Mouse (Mus musculus) limb, embryonic 12.5 days (tissue): ENCODE data around the gene Dcakd. TPM values are rescaled to one million over a fixed set of nuclear protein-coding genes. Genes with fewer than 3 reads are reported as not detected.

Experiments used
- ATAC-seq: fragments of 200-750 bp; cut with Nextera tagmentation; 2 replicates; pipeline ENCODE4 v1.8.0; 2017; ENCODE audit warnings: low read depth, moderate TSS enrichment; ENCODE audit not compliant: insufficient number of reproducible peaks, insufficient read depth, low FRiP score, low TSS enrichment
- H3K27ac ChIP-seq: fragments of 300-500 bp; sonication (generic); 2 replicates; pipeline ENCODE4 v1.5.1; 2016; ENCODE audit warnings: mild to moderate bottlenecking, moderate library complexity
- H3K27me3 ChIP-seq: fragments of 300-500 bp; sonication (generic); 2 replicates; pipeline ENCODE4 v1.6.1; 2016; ENCODE audit warnings: mild to moderate bottlenecking, moderate library complexity
- H3K36me3 ChIP-seq: fragments of 300-500 bp; sonication (generic); 2 replicates; pipeline ENCODE4 v1.6.1; 2016; ENCODE audit warnings: mild to moderate bottlenecking, moderate library complexity
- H3K4me1 ChIP-seq: fragments of 300-500 bp; sonication (generic); replicated peaks from 2 replicates; pipeline ENCODE4 v1.6.1; 2016
- H3K4me2 ChIP-seq: fragments of 300-500 bp; sonication (generic); 2 replicates; pipeline ENCODE4 v1.6.1; 2016; ENCODE audit warnings: mild to moderate bottlenecking, moderate library complexity
- H3K4me3 ChIP-seq: fragments of 300-500 bp; sonication (generic); replicated peaks from 2 replicates; pipeline ENCODE4 v1.5.1; 2016; ENCODE audit warnings: mild to moderate bottlenecking
- H3K9ac ChIP-seq: fragments of 300-500 bp; sonication (generic); replicated peaks from 2 replicates; pipeline ENCODE4 v1.6.1; 2016; ENCODE audit warnings: mild to moderate bottlenecking, moderate library complexity
- H3K9me3 ChIP-seq: fragments of 300-500 bp; sonication (generic); 2 replicates; pipeline ENCODE4 v1.6.1; 2016; ENCODE audit warnings: mild to moderate bottlenecking, moderate library complexity
- WGBS: fragments of 180-500 bp; shearing (Covaris S2); methylation state at CpG from one replicate; pipeline ENCODE4 v1.1.7; 2016; 5-methylcytosine and 5-hydroxymethylcytosine counted together
- polyA plus RNA-seq: library from polyadenylated mRNA; unstranded; fragments of >200 nt; fragmentation: Nextera tagmentation; extraction: Ambion mirVana; gene quantifications from 2 replicates; pipeline ENCODE4 v1.2.1, GENCODE M21; 2016

The Dcakd gene
- polyA plus RNA-seq, 1 experiment from 2014 or later, result 167 TPM

- Histone ChIP-seq H3K4me1 (no peaks in the 10 kb centered on the region), H3K4me2 (no peak overlapping the region), H3K4me3 (no peak overlapping the region), H3K9me3 (no peaks in the 10 kb centered on the region), H3K36me3 (peaks cover 58% of the 10 kb centered on the region), H3K27me3 (no peaks in the 10 kb centered on the region), H3K27ac (no peak overlapping the region), H3K9ac (no peak overlapping the region)
- whole genome bisulfite sequencing, result 99% methylated on average over 3 of the region's 3 CpGs
- no peak for ATAC-seq
Measured at GRCm38 (mm10) chr11:103043982-103044381, 15.8 kb upstream of the Dcakd start.

- Histone ChIP-seq H3K36me3 (peaks cover 70% of the 10 kb centered on the region), H3K9ac (no peak overlapping the region), H3K27ac (no peak overlapping the region), H3K4me2 (no peak overlapping the region), H3K4me3 (no peak overlapping the region), H3K9me3 (no peaks in the 10 kb centered on the region), H3K4me1 (no peaks in the 10 kb centered on the region), H3K27me3 (no peaks in the 10 kb centered on the region)
- WGBS, result 92% methylated on average over 4 of the region's 4 CpGs
- no peak for ATAC-seq
Measured at GRCm38 (mm10) chr11:103042828-103043227, 14.7 kb upstream of the Dcakd start.

- WGBS, result 90% methylated on average over 6 of the region's 6 CpGs
- Histone ChIP-seq H3K27me3 (no peaks in the 10 kb centered on the region), H3K4me1 (no peaks in the 10 kb centered on the region), H3K9ac (no peak overlapping the region), H3K4me2 (no peak overlapping the region), H3K9me3 (no peaks in the 10 kb centered on the region), H3K4me3 (no peak overlapping the region), H3K27ac (no peak overlapping the region), H3K36me3 (peaks cover 36% of the 10 kb centered on the region)
- no peak for ATAC-seq
Measured at GRCm38 (mm10) chr11:103038037-103038436, 9.9 kb upstream of the Dcakd start.

DNA sequence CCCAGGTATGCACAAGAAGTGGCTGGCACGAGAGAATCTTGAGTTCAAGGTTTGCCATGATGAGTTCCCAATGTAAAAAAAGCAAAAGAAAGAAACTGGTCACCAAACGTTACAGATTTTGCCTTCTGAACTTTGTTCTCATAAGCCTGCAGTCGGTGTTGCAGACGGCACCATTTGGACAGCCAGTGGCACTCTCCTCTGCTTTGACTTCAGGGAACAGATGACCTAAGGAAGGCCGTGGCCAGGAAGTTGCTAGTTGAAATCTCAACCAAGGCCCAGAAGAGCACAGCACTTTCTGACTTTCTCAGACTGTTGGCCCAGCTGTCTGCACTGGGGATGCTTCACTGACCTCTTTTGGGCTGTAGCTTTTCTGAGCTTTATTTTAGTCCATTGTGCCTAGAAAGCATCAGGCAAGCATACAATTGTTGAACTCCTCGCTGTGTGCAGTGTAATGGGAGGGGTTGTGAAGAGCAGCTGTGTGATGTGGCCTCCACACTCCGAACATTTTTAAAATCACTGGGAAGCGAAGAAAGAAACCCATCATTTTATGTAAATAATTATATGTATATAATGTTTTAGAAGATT, 8.8 kb upstream of the Dcakd start:
- peaks cover 36% of the 10 kb centered on the region for H3K36me3 ChIP-seq
- ATAC-seq, result no peak

GRCm38 (mm10) chr11:103035007-103035406, 6.9 kb upstream of the Dcakd start:
- WGBS, result 77% methylated on average over 6 of the region's 6 CpGs

More for the DNA sequence above, 8.8 kb upstream of the Dcakd start:
- Histone ChIP-seq H3K27me3 (no peaks in the 10 kb centered on the region), H3K9ac (no peak overlapping the region), H3K4me2 (no peak overlapping the region), H3K4me3 (no peak overlapping the region), H3K9me3 (no peaks in the 10 kb centered on the region), H3K27ac (no peak overlapping the region), H3K4me1 (no peaks in the 10 kb centered on the region)
- 92% methylated on average over 8 of the region's 8 CpGs for WGBS

GRCm38 (mm10) chr11:103033030-103033429, 4.9 kb upstream of the Dcakd start:
- ATAC-seq, result no peak
- no peak overlapping the region for H3K4me2 ChIP-seq
- H3K27me3 ChIP-seq, result no peaks in the 10 kb centered on the region
- H3K9me3 ChIP-seq, result no peaks in the 10 kb centered on the region
- no peak overlapping the region for H3K4me3 ChIP-seq
- H3K4me1 ChIP-seq, result peaks cover 5% of the 10 kb centered on the region
- H3K9ac ChIP-seq, result no peak overlapping the region
- 85% methylated on average over 3 of the region's 3 CpGs for WGBS
- H3K27ac ChIP-seq, result no peak overlapping the region
- peaks cover 23% of the 10 kb centered on the region; the same call in 1 of the 2 replicates for H3K36me3 ChIP-seq

More at GRCm38 (mm10) chr11:103035007-103035406, 6.9 kb upstream of the Dcakd start:
- Histone ChIP-seq H3K27me3 (no peaks in the 10 kb centered on the region), H3K4me1 (no peaks in the 10 kb centered on the region), H3K27ac (no peak overlapping the region), H3K9ac (no peak overlapping the region), H3K4me2 (no peak overlapping the region), H3K4me3 (no peak overlapping the region), H3K36me3 (peaks cover 37% of the 10 kb centered on the region), H3K9me3 (no peaks in the 10 kb centered on the region)
- ATAC-seq, result no peak

GRCm38 (mm10) chr11:103027570-103028175, 460 bp downstream of the Dcakd start:
- H3K27me3 ChIP-seq, result no peaks in the 10 kb centered on the region
- peaks cover 15% of the 10 kb centered on the region for H3K4me1 ChIP-seq
- H3K9ac ChIP-seq, result peak overlapping the region; percentile 68
- peak; percentile 73 for ATAC-seq
- WGBS, result 17% methylated on average over 8 of the region's 8 CpGs
- no peaks in the 10 kb centered on the region for H3K9me3 ChIP-seq
- H3K27ac ChIP-seq, result peak overlapping the region; percentile 80
- H3K36me3 ChIP-seq, result peaks cover 35% of the 10 kb centered on the region
- H3K4me2 ChIP-seq, result peak overlapping the region; percentile 64
- peak overlapping the region; percentile 67 for H3K4me3 ChIP-seq

DNA sequence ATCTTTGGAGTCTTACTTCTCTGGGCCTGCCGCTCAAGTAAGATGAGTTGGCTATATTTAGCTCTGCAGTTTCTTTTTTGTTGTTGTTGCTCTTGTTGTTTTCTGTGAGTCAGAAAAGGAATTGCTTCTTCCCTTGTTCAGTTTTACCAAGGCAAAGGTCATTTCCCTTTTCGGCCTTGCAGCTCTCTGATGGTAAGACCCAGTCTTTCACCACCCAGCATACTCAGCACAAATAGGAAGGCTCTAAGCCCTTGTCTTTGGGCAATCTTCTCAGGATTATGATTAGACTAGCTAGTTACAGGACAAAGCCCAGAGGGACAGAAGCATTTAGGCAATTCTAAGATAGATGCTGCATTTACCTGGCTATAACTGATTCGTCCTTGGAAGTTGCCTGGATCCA, 1.2 kb downstream of the Dcakd start:
- Histone ChIP-seq H3K4me2 (peak overlapping the region; percentile 64), H3K4me1 (peaks cover 15% of the 10 kb centered on the region), H3K27ac (no peak overlapping the region)

GRCm38 (mm10) chr11:103023974-103024373, 4.2 kb downstream of the Dcakd start:
- 91% methylated on average over 3 of the region's 3 CpGs for WGBS
- no peak for ATAC-seq

More for the DNA sequence above, 1.2 kb downstream of the Dcakd start:
- no peak for ATAC-seq
- Histone ChIP-seq H3K4me3 (no peak overlapping the region), H3K9ac (no peak overlapping the region), H3K27me3 (no peaks in the 10 kb centered on the region), H3K36me3 (peaks cover 33% of the 10 kb centered on the region), H3K9me3 (no peaks in the 10 kb centered on the region)
- 87% methylated on average over 3 of the region's 3 CpGs for WGBS

GRCm38 (mm10) chr11:103020713-103021335, 7.3 kb downstream of the Dcakd start:
- Histone ChIP-seq H3K9me3 (no peaks in the 10 kb centered on the region), H3K4me2 (no peak overlapping the region), H3K27me3 (no peaks in the 10 kb centered on the region), H3K27ac (0 out of 2 replicates have a peak overlapping the region, but pooled peaks have one; percentile 4), H3K9ac (no peak overlapping the region), H3K36me3 (peaks cover 28% of the 10 kb centered on the region), H3K4me1 (peaks cover 11% of the 10 kb centered on the region), H3K4me3 (no peak overlapping the region)
- WGBS, result 75% methylated on average over 3 of the region's 3 CpGs
- ATAC-seq, result no peak

More at GRCm38 (mm10) chr11:103023974-103024373, 4.2 kb downstream of the Dcakd start:
- Histone ChIP-seq H3K27ac (no peak overlapping the region), H3K4me2 (no peak overlapping the region), H3K36me3 (peaks cover 33% of the 10 kb centered on the region), H3K4me1 (peaks cover 13% of the 10 kb centered on the region), H3K9ac (no peak overlapping the region), H3K9me3 (no peaks in the 10 kb centered on the region), H3K4me3 (no peak overlapping the region), H3K27me3 (no peaks in the 10 kb centered on the region)

DNA sequence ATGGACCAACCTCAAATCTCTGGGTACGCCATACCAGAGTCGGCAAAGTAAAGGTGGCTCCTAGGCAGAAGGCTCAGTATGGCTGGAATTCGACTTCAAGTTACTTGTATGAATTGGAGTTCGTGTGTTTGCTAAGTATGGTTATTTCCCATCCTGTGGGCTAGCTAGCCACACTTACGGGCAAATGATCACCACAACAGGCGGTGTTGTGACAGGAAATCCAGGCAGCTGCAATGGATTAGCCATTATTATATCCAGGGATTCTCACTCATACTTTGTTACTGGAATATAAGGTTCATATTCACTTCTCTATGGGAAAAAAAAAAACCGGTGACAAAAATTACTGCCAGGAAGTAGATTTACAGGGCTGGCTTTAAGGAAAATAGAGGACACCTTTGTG, 8.8 kb downstream of the Dcakd start:
- H3K27ac ChIP-seq, result peak overlapping the region; percentile 41; the same call in 1 of the 2 replicates
- H3K4me3 ChIP-seq, result no peak overlapping the region
- no peak overlapping the region for H3K4me2 ChIP-seq
- H3K9me3 ChIP-seq, result no peaks in the 10 kb centered on the region
- 66% methylated on average over 7 of the region's 7 CpGs for WGBS
- H3K27me3 ChIP-seq, result no peaks in the 10 kb centered on the region
- H3K4me1 ChIP-seq, result peaks cover 23% of the 10 kb centered on the region
- peaks cover 26% of the 10 kb centered on the region for H3K36me3 ChIP-seq
- no peak for ATAC-seq
- no peak overlapping the region for H3K9ac ChIP-seq
